Mouse (Mus musculus) kidney, embryonic 14.5 days (tissue): ENCODE data around the gene Galnt11. TPM values are rescaled to one million over a fixed set of nuclear protein-coding genes. Genes with fewer than 3 reads are reported as not detected.

Experiments used
- ATAC-seq: fragments of 200-750 bp; cut with Nextera tagmentation; 2 replicates; pipeline ENCODE4 v1.8.0; 2017; ENCODE audit warnings: moderate number of reproducible peaks, mild to moderate bottlenecking, moderate TSS enrichment, moderate library complexity; ENCODE audit not compliant: low FRiP score, low TSS enrichment
- H3K27ac ChIP-seq: fragments of 300-500 bp; sonication (generic); 2 replicates; pipeline ENCODE4 v1.5.1; 2014; ENCODE audit warnings: low read depth, mild to moderate bottlenecking, low read length, moderate library complexity, mixed read lengths
- H3K27me3 ChIP-seq: fragments of 300-500 bp; sonication (generic); 2 replicates; pipeline ENCODE4 v1.6.1; 2014; ENCODE audit warnings: mild to moderate bottlenecking, low read length; ENCODE audit not compliant: control insufficient read depth, insufficient read depth
- H3K36me3 ChIP-seq: fragments of 300-500 bp; sonication (generic); 2 replicates; pipeline ENCODE4 v1.6.1; 2014; ENCODE audit warnings: low read length, mixed read lengths; ENCODE audit not compliant: control insufficient read depth, insufficient read depth
- H3K4me1 ChIP-seq: fragments of 300-500 bp; sonication (generic); 2 replicates; pipeline ENCODE4 v1.6.1; 2014; ENCODE audit warnings: low read length, mixed read lengths; ENCODE audit not compliant: control insufficient read depth, insufficient read depth
- H3K4me2 ChIP-seq: fragments of 300-500 bp; sonication (generic); replicated peaks from 2 replicates; pipeline ENCODE4 v1.6.1; 2014; ENCODE audit warnings: low read depth, mild to moderate bottlenecking, low read length
- H3K4me3 ChIP-seq: fragments of 300-500 bp; sonication (generic); 2 replicates; pipeline ENCODE4 v1.5.1; 2014; ENCODE audit warnings: mild to moderate bottlenecking, low read length
- H3K9ac ChIP-seq: fragments of 300-500 bp; sonication (generic); 2 replicates; pipeline ENCODE4 v1.6.1; 2014; ENCODE audit warnings: low read depth, mild to moderate bottlenecking, low read length, moderate library complexity
- H3K9me3 ChIP-seq: fragments of 300-500 bp; sonication (generic); 2 replicates; pipeline ENCODE4 v1.6.1; 2016; ENCODE audit warnings: low read length; ENCODE audit not compliant: control insufficient read depth
- WGBS: fragments of 180-500 bp; shearing (Covaris S2); extraction: QIAGEN DNeasy Blood & Tissue Kit; methylation state at CpG from one replicate; pipeline ENCODE4 v1.1.7; 2014; 5-methylcytosine and 5-hydroxymethylcytosine counted together
- polyA plus RNA-seq: library from polyadenylated mRNA; unstranded; fragments of >200 nt; fragmentation: Nextera tagmentation; extraction: Ambion mirVana; gene quantifications from 2 replicates; pipeline ENCODE4 v1.2.1, GENCODE M21; 2014

Galnt11 gene
- polyA plus RNA-seq, 1 experiment from 2014 or later: 42.9 TPM

DNA sequence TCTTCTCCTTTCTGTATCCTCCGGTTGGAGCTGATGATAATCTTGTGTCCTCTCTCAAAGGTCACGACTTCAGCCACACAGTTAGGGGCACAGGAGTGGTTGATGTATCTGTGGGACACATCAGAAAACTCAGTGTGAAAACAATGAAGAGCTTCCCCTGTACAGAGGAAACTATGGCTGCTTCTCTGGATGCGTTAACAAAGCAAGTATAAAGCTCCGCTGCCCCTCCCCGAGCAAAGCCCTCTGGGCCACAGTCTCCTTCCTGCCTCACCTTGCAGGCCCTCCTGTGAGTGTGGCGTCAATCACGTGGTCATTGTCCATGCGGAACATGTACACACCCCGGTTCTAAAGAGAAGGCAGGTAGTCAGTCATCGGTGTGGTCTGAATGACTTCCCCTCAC, 53.9 kb downstream of the Galnt11 start:
- Histone ChIP-seq H3K4me1 (no peaks in the 10 kb centered on the region), H3K9ac (no peak overlapping the region), H3K36me3 (peaks cover 68% of the 10 kb centered on the region), H3K27ac (no peak overlapping the region), H3K27me3 (no peaks in the 10 kb centered on the region), H3K4me3 (no peak overlapping the region), H3K4me2 (no peak overlapping the region), H3K9me3 (no peaks in the 10 kb centered on the region)
- 80% methylated on average over 10 of the region's 10 CpGs for WGBS
- no peak for ATAC-seq

DNA sequence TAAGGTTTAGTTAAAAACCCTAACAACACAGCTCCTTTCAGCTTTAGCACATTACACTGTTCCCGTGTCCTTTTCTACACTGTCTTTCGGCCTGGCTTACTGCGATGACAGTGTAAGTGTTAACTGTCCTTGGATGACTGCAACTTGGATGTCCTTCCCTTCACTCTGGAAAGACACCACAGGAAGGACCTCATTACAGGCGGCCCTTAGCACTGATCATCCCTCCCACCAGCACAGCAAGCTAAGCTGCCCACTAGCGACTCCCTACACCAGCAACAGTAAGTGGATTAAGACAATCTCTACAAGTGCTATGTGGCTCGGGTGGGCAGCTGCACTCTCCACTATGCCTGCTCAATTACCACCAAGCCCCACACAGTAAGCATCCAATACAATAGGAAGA, 54.7 kb downstream of the Galnt11 start:
- 83% methylated on average over 6 of the region's 6 CpGs for WGBS
- Histone ChIP-seq H3K27me3 (no peaks in the 10 kb centered on the region), H3K9me3 (no peaks in the 10 kb centered on the region), H3K9ac (no peak overlapping the region), H3K36me3 (peaks cover 72% of the 10 kb centered on the region), H3K27ac (no peak overlapping the region), H3K4me3 (no peak overlapping the region), H3K4me2 (no peak overlapping the region), H3K4me1 (no peaks in the 10 kb centered on the region)
- no peak for ATAC-seq

DNA sequence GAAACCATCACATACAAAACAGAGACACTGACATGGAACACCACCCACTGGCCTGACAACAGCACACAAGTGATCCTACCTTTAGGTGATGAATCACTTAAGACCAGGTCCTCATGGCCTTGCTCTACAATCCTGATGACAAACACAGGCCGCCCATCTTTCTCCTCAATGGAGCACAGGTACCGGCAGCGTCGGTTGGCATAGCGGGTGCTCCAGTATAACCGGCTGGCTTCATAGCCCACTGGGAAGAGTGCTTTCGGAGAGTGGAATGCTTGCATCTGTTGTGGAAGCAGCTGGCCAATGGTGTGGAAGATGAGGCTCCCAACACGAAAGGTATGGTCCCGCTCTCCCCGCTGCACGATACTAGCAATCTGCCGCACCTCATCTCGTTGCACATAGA, 62.3 kb downstream of the Galnt11 start:
- ATAC-seq: no peak
- Histone ChIP-seq H3K27ac (no peak overlapping the region), H3K9ac (no peak overlapping the region), H3K4me2 (no peak overlapping the region), H3K36me3 (peaks cover 72% of the 10 kb centered on the region), H3K9me3 (no peaks in the 10 kb centered on the region), H3K4me3 (no peak overlapping the region), H3K4me1 (no peaks in the 10 kb centered on the region), H3K27me3 (no peaks in the 10 kb centered on the region)
- WGBS: 97% methylated on average over 13 of the region's 13 CpGs

DNA sequence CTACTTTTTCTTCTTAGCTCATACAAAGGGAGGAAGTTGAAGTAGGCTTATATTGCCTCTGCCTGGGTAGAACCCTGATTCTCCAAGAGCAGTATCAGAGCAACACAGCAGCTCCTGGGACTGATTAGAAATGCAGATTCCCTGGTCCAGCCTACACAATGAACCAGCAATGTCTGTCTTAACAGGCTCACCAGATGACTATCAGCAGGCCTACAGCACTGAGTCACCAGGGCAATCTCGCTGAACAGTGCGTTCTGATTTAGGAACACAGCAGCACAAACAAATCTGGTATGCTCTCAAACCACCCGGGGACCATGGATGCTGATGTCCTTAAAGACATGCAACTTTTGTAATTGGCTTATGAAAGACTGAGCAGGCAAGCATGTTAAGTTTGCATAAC, 75.1 kb downstream of the Galnt11 start:
- no peaks in the 10 kb centered on the region for H3K4me1 ChIP-seq
- no peak overlapping the region for H3K9ac ChIP-seq
- H3K4me2 ChIP-seq: no peak overlapping the region
- no peak overlapping the region for H3K4me3 ChIP-seq
- WGBS: 75% methylated on average over 3 of the region's 3 CpGs
- peaks cover 38% of the 10 kb centered on the region for H3K36me3 ChIP-seq
- ATAC-seq: no peak
- no peaks in the 10 kb centered on the region for H3K27me3 ChIP-seq
- H3K9me3 ChIP-seq: no peaks in the 10 kb centered on the region
- H3K27ac ChIP-seq: no peak overlapping the region

DNA sequence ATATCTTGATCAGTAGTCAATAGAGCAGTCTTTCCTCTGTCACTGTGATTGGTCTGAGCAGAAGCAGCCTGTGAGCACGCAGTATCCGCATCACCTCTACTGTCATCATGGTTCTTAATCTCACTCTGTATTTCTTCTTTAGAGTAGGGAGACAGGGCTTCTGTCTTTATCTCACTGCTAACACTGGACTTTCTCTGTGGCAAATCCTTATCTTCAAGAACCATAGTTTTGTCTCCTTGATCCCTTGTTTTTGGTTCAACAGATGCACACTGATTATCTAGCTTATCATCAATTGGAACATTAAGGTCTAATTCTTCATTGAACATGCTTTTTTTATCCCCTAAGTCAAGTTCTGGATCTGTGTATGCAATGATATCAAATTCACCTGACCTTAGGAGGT, 88.5 kb downstream of the Galnt11 start:
- 98% methylated on average over 2 of the region's 2 CpGs for WGBS
- Histone ChIP-seq H3K27ac (no peak overlapping the region), H3K36me3 (peaks cover 44% of the 10 kb centered on the region)

DNA sequence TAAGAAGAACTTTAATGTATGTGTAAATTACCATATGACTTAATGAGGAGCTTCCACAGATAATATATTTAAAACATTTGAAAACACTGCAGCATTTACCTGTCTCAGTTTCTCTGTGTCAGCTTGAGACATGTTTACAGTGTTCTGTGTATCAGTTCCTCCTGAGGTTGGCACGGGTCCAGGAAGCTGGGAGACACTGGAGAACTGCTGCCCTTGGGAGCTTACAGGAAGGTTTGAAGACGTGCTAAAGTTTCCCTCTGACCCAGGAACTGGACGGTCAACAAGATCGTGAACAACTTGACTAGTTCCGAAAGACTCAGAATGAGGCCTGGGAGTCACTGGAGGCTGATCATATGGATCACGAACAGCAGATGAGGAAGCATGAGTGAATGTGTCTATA, 92.2 kb downstream of the Galnt11 start:
- no peak for ATAC-seq
- Histone ChIP-seq H3K27me3 (no peaks in the 10 kb centered on the region), H3K4me1 (no peaks in the 10 kb centered on the region), H3K4me2 (no peak overlapping the region), H3K4me3 (no peak overlapping the region), H3K9me3 (no peaks in the 10 kb centered on the region), H3K36me3 (peaks cover 52% of the 10 kb centered on the region), H3K9ac (no peak overlapping the region), H3K27ac (no peak overlapping the region)
- WGBS: 88% methylated on average over 6 of the region's 6 CpGs

More for the DNA sequence above, 88.5 kb downstream of the Galnt11 start:
- Histone ChIP-seq H3K4me2 (no peak overlapping the region), H3K9me3 (no peaks in the 10 kb centered on the region), H3K27me3 (no peaks in the 10 kb centered on the region), H3K9ac (no peak overlapping the region), H3K4me3 (no peak overlapping the region), H3K4me1 (no peaks in the 10 kb centered on the region)
- ATAC-seq: no peak

Other genes starting within 250 kb of the Galnt11 start
- 32.1 and 44.6 TPM in 2 replicates for gene Prkag2, start 121.3 kb upstream of the Galnt11 start, polyA plus RNA-seq
- gene Galntl5, start 40.4 kb upstream of the Galnt11 start, polyA plus RNA-seq: not detected in 2 replicates
- not detected in 2 replicates for gene E130116L18Rik, start 1.2 kb downstream of the Galnt11 start, polyA plus RNA-seq